Mouse (Mus musculus) midbrain, postnatal 0 days (tissue): ENCODE results near the gene Acap1. TPM values are rescaled to one million over a fixed set of nuclear protein-coding genes. Genes with fewer than 3 reads are reported as not detected.

Experiments used
- ATAC-seq: fragments of 200-750 bp; cut with Nextera tagmentation; 2 replicates; pipeline ENCODE4 v1.8.0; 2017; ENCODE audit warnings: moderate number of reproducible peaks, mild to moderate bottlenecking, moderate TSS enrichment, moderate library complexity; ENCODE audit not compliant: low FRiP score
- DNase-seq: peaks from one replicate; pipeline ENCODE4 v3.0.0-alpha.2; 2015; ENCODE audit warnings: low spot score
- H3K27ac ChIP-seq: fragments of 300-500 bp; sonication (generic); 2 replicates; pipeline ENCODE4 v1.5.1; 2014; ENCODE audit warnings: low read depth, mild to moderate bottlenecking, low read length, mixed read lengths
- H3K27me3 ChIP-seq: fragments of 300-500 bp; sonication (generic); 2 replicates; pipeline ENCODE4 v1.6.1; 2014; ENCODE audit warnings: low read length, control low read depth, mixed read lengths; ENCODE audit not compliant: insufficient read depth
- H3K36me3 ChIP-seq: fragments of 300-500 bp; sonication (generic); 2 replicates; pipeline ENCODE4 v1.6.1; 2014; ENCODE audit warnings: low read length, control low read depth, mixed read lengths; ENCODE audit not compliant: insufficient read depth
- H3K4me1 ChIP-seq: fragments of 300-500 bp; sonication (generic); 2 replicates; pipeline ENCODE4 v1.6.1; 2014; ENCODE audit warnings: mild to moderate bottlenecking, control low read depth, antibody characterized with exemption, low read length, mixed read lengths; ENCODE audit not compliant: insufficient read depth
- H3K4me2 ChIP-seq: fragments of 300-500 bp; sonication (generic); 2 replicates; pipeline ENCODE4 v1.6.1; 2014; ENCODE audit warnings: low read depth, mild to moderate bottlenecking, low read length, mixed read lengths; ENCODE audit not compliant: poor library complexity, severe bottlenecking
- H3K4me3 ChIP-seq: fragments of 300-500 bp; sonication (generic); 2 replicates; pipeline ENCODE4 v1.5.1; 2014; ENCODE audit warnings: low read depth, mild to moderate bottlenecking, low read length, moderate library complexity
- H3K9ac ChIP-seq: fragments of 300-500 bp; sonication (generic); replicated peaks from 2 replicates; pipeline ENCODE4 v1.6.1; 2014; ENCODE audit warnings: mild to moderate bottlenecking, low read length, moderate library complexity, mixed read lengths; ENCODE audit not compliant: poor library complexity, severe bottlenecking
- H3K9me3 ChIP-seq: fragments of 300-500 bp; sonication (generic); 2 replicates; pipeline ENCODE4 v1.6.1; 2016; ENCODE audit warnings: low read length, control low read depth
- CTCF ChIP-seq: IDR thresholded peaks from 2 replicates; pipeline ENCODE4 v1.5.1; 2016; ENCODE audit warnings: antibody characterized with exemption, mild to moderate bottlenecking
- WGBS: fragments of 180-500 bp; shearing (Covaris S2); extraction: QIAGEN DNeasy Blood & Tissue Kit; methylation state at CpG from one replicate; pipeline ENCODE4 v1.1.7; 2014; 5-methylcytosine and 5-hydroxymethylcytosine counted together
- polyA plus RNA-seq: library from polyadenylated mRNA; unstranded; fragments of >200 nt; fragmentation: Nextera tagmentation; extraction: Ambion mirVana; gene quantifications from 2 replicates; pipeline ENCODE4 v1.2.1, GENCODE M21; 2015
- total RNA-seq: library from RNA; depleted of rRNA; stranded (reverse); fragments of >200 nt; gene quantifications from 2 replicates; pipeline ENCODE4 v1.2.3, GENCODE M21; 2014

Gene Acap1
- total and polyA plus RNA-seq, 2 experiments from 2014 or later = 0.14 TPM; not detected in 1

DNA sequence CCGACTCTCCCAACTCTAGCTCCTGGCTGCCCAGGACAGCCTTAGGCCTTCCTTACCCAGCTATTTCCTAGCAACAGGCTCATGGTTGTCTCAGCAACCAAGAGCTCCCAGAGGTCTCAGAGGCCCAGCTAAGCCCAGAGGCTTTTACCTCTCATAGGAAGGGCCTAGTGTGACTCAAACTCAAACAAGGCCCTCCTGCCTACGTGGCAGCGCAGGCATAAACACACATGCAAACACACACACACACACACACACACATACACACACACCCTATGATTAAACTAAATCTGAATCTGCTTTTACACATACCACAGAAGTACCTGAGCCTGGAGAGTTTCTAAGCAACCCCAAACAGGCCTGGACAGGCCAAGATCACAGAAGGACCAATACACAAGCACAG is 16.9 kb downstream of the Acap1 start:
- Histone ChIP-seq H3K4me1 (no peaks in the 10 kb centered on the region), H3K27me3 (no peaks in the 10 kb centered on the region), H3K36me3 (no peaks in the 10 kb centered on the region), H3K4me3 (no peak overlapping the region), H3K27ac (0 out of 2 replicates have a peak overlapping the region, but pooled peaks have one; percentile 32), H3K9ac (0 out of 2 replicates have a peak overlapping the region, but pooled peaks have one; percentile 24), H3K4me2 (no peak overlapping the region), H3K9me3 (no peaks in the 10 kb centered on the region)
- no peak for ATAC-seq
- TF ChIP-seq CTCF = no peak
- DNase-seq = peak; percentile 18
- WGBS = 42% methylated on average over 3 of the region's 3 CpGs

DNA sequence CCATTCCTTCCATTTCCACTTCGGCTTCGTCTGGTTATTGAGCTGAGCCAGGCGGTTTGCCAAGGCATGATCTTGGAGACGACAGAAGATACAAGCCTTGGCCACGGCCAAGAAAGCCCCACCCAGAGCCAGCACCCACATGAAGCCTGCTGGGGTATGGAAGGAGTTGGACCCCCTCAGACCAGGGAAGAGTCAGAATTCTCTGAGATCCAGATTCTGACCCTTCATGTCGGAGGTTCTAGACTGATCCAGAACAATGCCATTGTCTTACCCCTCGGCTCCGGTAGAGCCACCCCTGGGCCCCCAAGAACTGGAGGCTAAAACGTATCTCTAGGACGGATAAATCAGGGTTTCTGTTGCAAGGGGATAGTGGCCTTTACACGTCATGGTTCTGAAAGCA is 17.5 kb downstream of the Acap1 start, which contains the start of gene Tmem95:
Tmem95 (minus strand) TSS at position 141 of the 400 bp plus-strand sequence.
- Histone ChIP-seq H3K4me3 (no peak within 1 kb of the TSS), H3K9ac (0 out of 2 replicates have a peak within 1 kb of the TSS, but pooled peaks have one; percentile 24), H3K27me3 (no peaks in the 10 kb centered on the region), H3K4me1 (no peaks in the 10 kb centered on the region), H3K27ac (0 out of 2 replicates have a peak within 1 kb of the TSS, but pooled peaks have one; percentile 32), H3K9me3 (no peaks in the 10 kb centered on the region), H3K36me3 (no peaks in the 10 kb centered on the region), H3K4me2 (peak within 1 kb of the TSS; percentile 10; the same call in 1 of the 2 replicates)
- no peak for TF ChIP-seq CTCF
- ATAC-seq = no peak
- 87% methylated on average over 11 of the region's 11 CpGs for WGBS
- no peak for DNase-seq

DNA sequence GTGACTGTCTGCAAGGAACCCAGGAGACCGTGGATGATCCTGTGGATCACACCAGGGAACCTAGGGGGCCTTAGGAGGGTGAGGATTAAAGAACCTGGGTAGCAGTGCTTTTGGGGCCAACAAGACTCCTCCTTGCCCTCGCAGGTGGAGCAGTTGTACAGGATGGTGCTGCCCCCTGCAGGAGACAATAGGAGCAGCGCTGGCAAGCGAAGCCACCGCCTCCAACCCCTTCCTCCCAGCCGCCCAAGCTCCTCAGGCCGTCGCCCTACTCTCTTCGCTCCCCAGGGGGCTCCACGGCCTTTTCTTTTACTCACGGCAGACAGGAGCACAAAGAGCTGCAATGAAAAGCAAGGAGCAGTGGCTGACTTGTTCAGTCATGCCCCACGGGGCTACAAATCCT is 18.5 kb downstream of the Acap1 start:
- WGBS = 3% methylated on average over 12 of the region's 12 CpGs
- ATAC-seq = no peak
- no peaks in the 10 kb centered on the region for H3K36me3 ChIP-seq
- H3K27me3 ChIP-seq = no peaks in the 10 kb centered on the region
- H3K4me3 ChIP-seq = no peak overlapping the region
- H3K9me3 ChIP-seq = no peaks in the 10 kb centered on the region
- H3K9ac ChIP-seq = no peak overlapping the region
- H3K4me1 ChIP-seq = no peaks in the 10 kb centered on the region
- TF ChIP-seq CTCF = peak; percentile 80
- DNase-seq = peak; percentile 83
- H3K27ac ChIP-seq = no peak overlapping the region
- peak overlapping the region; percentile 10; the same call in 1 of the 2 replicates for H3K4me2 ChIP-seq

DNA sequence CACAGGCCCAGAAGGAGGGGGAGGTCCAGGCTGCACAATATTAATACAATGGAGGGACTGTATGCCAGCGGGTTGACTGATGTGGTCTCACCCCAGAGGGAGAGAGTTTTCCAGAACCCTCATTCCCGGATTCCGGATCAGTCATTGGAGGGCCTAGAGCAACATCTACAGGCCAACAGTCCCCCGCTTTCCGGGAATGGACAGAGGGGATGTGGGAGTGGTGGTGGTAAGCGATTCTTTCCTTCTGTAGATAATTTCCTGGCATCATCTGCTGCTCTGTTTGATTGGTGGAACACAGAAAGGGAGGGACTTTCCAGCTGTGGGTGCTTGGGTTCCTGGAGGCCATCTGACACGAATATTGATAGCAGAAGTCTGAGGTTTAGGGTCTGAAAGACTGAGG is 19.2 kb downstream of the Acap1 start:
- no peak overlapping the region for H3K4me2 ChIP-seq
- no peak for TF ChIP-seq CTCF
- DNase-seq (no peak), ATAC-seq (no peak)
- H3K4me1 ChIP-seq = no peaks in the 10 kb centered on the region
- no peaks in the 10 kb centered on the region for H3K9me3 ChIP-seq
- H3K27me3 ChIP-seq = no peaks in the 10 kb centered on the region
- H3K9ac ChIP-seq = no peak overlapping the region
- no peaks in the 10 kb centered on the region for H3K36me3 ChIP-seq
- H3K27ac ChIP-seq = no peak overlapping the region
- H3K4me3 ChIP-seq = no peak overlapping the region
- WGBS = 68% methylated on average over 7 of the region's 7 CpGs

DNA sequence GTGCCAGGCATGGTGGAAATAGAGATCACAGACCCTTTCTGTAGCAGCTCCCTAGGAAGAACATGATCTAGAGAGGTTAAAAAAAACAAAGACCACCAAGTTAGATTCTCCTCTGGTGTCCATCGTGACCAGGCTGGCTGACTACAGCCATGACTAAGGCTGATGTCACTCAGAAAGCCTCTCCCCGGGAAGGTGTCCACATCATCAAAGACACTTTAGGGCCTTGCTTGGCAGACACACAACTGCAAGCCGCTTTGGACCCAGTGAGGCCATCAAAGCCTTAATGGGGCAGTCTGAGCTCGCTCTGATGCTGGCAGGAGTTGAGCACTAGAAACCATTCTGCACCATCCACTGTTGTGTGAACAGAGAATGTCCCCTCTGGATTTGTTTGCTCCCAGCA is 22.9 kb downstream of the Acap1 start:
- no peak for TF ChIP-seq CTCF
- Histone ChIP-seq H3K4me2 (no peak overlapping the region), H3K9ac (no peak overlapping the region), H3K4me1 (no peaks in the 10 kb centered on the region), H3K4me3 (no peak overlapping the region), H3K27me3 (no peaks in the 10 kb centered on the region), H3K9me3 (no peaks in the 10 kb centered on the region), H3K27ac (no peak overlapping the region), H3K36me3 (no peaks in the 10 kb centered on the region)
- no peak for ATAC-seq
- DNase-seq = no peak
- 75% methylated on average over 4 of the region's 4 CpGs for WGBS

DNA sequence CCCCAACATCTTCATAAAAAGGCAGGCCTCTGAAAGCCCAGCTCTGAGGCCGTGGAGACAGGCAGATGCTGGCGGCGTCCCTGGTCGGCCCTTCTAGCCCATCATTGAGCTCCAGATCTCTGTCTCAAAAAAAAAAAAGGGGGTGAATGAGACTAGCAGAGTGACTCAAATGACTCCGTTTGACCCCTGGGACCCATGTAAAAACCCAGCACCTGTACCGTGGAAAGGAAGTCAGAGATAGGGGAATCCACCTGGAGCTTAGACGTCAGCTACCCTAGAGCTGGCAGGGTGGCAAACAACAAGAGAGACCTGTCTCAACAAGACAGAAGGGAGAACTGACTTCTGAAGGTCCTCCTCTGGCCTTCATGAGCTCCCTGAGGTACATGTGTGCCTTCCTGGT is 23.5 kb downstream of the Acap1 start:
- WGBS = 86% methylated on average over 7 of the region's 7 CpGs
- no peak overlapping the region for H3K27ac ChIP-seq
- H3K36me3 ChIP-seq = no peaks in the 10 kb centered on the region
- H3K9me3 ChIP-seq = no peaks in the 10 kb centered on the region
- H3K9ac ChIP-seq = no peak overlapping the region
- no peaks in the 10 kb centered on the region for H3K27me3 ChIP-seq
- H3K4me3 ChIP-seq = no peak overlapping the region
- ATAC-seq (no peak), DNase-seq (no peak)
- H3K4me1 ChIP-seq = no peaks in the 10 kb centered on the region
- no peak overlapping the region for H3K4me2 ChIP-seq
- TF ChIP-seq CTCF = no peak
